Mouse (Mus musculus) frontal cortex, postnatal 36 days (tissue): ENCODE measurements at regions not wholly inside any gene's neighbourhood (a gene's known extent, or its start where the extent isn't known, plus 50 kb on each side); places are given as distances from the start of the nearest gene placed in this dataset.

ENCODE experiments used
- DNase-seq, 2 experiments: peaks; one replicate each; pipeline ENCODE4 v3.0.0; 2022; ENCODE audit warnings: low spot score in 2 of 2

DNA sequence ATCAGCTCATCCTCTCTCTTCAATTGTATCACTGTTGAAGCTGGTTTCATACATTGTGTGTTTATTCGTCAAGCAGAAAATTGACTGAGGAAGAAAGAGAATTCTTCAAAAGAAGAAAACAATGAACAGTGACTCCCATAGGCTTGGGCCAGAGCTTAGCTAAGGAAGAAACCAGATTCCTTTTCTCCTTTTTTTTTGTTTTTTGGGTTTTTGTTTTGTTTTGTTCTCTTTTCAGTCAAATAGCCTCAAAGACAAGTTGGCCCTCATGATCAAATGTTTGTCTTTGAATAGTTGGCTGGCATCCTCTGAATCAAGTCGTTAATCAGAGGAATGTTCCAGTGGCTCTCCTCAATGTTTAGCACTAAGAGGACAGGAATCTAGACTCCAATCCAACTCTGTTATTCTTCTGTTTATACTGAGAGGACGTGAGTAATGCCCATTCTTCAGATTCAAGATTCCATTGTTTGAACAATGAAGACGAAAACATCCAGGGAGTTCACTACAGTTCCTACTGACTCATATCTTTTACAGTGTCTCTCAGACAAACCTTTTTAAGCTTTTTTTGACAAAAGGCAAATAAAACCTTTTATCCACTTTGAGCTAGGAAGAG lies 86.1 kb upstream of the Adgrl4 start:
- DNase-seq: no peak

DNA sequence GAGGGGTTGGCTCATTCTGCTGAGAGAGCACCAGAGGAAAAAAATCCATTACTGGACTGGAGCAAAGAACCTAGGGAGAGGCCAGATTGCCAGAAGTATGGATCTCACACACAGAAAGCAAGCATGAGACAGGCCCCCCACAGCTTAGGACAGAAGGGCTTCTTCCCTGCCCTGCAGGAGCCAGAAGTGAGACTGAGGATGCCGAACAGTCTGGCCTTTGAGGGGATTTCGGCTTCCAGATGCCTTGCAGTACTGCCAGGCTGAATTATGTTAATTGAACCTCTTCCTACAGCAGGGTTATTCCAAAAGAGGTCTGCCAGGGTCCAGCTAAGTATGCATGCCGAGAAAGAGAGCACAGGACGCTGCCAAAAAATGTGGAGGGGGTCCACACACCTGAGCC lies 71.4 kb upstream of the Adgrl4 start:
- no peak for DNase-seq

DNA sequence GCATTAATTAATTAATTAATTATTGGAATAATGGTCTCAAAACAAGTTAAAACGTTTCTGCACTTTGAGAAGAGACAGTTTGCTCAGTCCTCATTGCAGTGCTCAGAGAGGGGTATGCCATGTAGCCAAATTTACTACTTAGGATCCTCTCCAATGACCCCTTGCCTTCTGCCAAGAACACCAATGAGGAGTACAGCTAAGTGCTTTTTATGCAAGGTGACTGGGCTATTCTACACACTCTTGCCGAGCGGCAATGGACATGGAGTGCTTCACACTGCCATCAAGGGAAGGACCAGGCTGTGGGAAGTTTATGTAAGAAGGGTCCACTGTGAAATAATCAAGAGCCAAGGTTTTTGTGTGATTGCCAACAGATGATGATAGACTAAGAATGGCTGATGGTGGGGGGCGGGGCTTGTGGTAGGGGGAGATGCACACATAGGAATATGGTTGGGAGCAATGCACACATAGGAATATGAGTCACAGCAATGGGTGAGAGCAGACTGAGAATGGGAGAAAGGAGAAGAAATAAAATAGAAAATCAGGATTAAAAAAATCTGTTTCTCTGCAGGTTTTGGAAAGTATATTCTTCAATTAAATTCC lies 70.9 kb upstream of the Adgrl4 start:
- DNase-seq: no peak

DNA sequence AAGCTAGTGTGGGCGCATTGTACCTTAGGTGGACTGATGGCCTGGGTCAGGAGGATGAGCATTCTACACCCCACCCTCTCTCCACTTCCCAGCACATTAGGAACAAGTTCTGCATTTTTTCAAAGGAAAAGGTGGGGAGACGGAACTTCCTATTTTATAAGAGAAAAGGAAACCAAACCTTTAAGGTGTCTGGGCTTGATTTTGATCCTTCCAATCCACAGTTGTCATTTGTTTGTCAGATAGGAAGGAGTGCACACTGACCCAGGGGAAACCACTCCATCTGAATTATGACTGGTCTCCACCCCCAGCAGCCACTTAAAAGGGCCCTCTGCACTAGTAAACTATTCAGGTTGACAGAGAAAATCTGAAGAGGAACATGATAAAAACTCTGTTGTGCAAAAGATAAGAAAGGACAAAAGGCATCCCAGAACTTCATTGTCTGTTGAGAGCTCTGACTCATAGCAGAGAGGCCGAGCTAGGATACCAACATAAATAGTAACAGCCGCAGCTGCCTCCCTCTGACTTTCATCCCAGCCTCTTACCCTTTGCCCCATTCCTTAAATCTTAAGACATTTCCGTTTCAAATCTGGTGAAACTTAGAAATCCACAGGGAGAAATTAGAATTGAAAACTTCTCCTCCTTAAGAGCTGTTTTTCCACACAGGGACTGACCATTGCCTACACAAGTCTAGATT lies 54.2 kb upstream of the Adgrl4 start:
- DNase-seq: no peak

DNA sequence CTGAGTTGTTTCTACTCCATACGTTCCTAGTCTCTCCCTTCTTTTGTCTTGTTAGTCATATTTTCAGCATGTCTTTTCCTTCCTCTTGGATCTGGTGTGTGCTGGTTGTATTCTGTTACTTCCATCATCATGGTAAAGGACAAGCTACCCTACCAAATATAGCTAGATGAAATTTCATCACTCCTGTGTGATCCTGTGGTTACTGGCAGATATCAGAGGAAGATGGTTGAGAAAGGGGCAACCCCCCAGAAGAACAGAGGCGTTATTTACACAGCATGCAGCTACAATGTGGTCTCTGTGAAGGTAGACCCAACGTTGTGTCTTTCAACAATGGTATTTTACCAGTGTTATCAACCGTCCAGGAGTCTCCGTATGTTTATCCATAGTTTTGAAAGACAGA lies 52.8 kb upstream of the Adgrl4 start:
- no peak for DNase-seq

DNA sequence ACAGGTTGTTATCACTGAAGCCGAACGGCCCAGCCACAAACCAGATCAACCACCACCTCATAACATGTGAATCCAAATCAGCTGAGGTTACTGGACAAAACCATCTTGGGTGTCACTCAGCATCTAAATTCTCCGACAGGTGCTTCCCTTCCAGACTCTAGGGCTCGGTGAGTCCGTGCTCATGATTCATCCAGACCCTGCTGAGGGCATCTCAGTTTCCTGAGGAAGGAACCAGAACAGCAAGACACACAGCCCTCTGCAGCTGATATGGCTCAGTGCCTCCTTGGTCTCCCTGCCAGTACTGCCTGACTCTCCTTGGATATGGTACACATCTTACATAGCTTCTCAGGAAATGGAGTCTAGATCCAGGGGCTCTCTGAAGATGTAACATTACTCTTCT lies 51.6 kb upstream of the Adgrl4 start:
- DNase-seq: no peak
